15 mouse cellular contexts compared by ENCODE assay signal in the genomic region with DNA sequence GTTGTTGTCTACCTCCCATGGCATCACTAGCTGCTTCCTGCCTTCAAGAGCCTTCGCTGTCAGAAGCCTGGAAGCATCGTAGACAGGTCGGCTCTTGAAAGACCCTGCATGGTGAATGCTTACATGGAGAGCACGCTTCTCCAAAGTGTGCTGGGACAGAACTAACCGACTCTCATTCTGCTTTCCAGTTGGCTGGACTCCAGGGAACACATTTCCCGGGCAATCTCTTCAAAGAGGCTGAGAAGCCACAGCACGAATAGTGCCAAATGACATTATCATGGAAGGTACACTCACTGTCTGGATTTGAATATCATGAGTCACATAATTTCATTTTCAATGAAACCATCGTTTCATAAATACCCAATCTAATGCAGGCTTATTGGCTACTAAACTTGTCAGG.
A peak's percentile ranks its signal among the peaks of the same experiment; 100 is the strongest.
DNase-seq lines count a peak whose midpoint lies in the region; ATAC-seq and TF ChIP-seq lines count a peak whose summit lies in the region.
"Had no signal": no experiment of that assay in that cellular context is flagged by ENCODE, and none has a peak within 500 bp of the region (broad histone marks: within the 10 kb centered on the region; RNA-seq: fewer than 3 reads in every experiment).

No protein-coding gene starts in this region.

- ATAC-seq in lung, embryonic 14.5 days (ENCODE audit: insufficient read depth), result no peak
- ATAC-seq: activated CD4-positive, CD25-positive, alpha-beta regulatory T cell, adult 4 months; forebrain, embryonic 15.5 days; intestine, embryonic 16.5 days had no signal

- no peak overlapping the region for H3K4me3 ChIP-seq in lung, embryonic 14.5 days (ENCODE audit: low read depth, low read length)
- H3K4me3 ChIP-seq: forebrain, embryonic 15.5 days; neural tube, embryonic 15.5 days had no signal

- H3K9me3 ChIP-seq in lung, embryonic 14.5 days (ENCODE audit: low read depth, low read length), result no peaks in the 10 kb centered on the region
- H3K9me3 ChIP-seq: forebrain, embryonic 15.5 days; neural tube, embryonic 15.5 days had no signal

- DNase-seq in lung, embryonic 14.5 days, result peak; percentile 13
- DNase-seq in lung, postnatal 10 days, result no peak
- peak; percentile 12 for DNase-seq in cerebellum, adult 11 months
- DNase-seq in cerebellum, adult 9-10 months, result peak; percentile 55
- DNase-seq in layer of hippocampus, postnatal 10 days (ENCODE audit: low spot score in 2 of 2), result peak; percentile 28 to 30
- no peak for DNase-seq in spleen, postnatal 36 days (ENCODE audit: low spot score in 2 of 2)
- no peak for DNase-seq in kidney, postnatal 36 days
- DNase-seq: gastrocnemius, postnatal 25 days; heart, postnatal 4 days; kidney, postnatal 14 days had no signal

- no peaks in the 10 kb centered on the region for H3K27me3 ChIP-seq in lung, embryonic 14.5 days (ENCODE audit: insufficient read depth, low read length)
- H3K27me3 ChIP-seq: forebrain, embryonic 15.5 days; neural tube, embryonic 15.5 days had no signal

- H3K4me1 ChIP-seq in lung, embryonic 14.5 days (ENCODE audit: insufficient read depth), result no peaks in the 10 kb centered on the region
- H3K4me1 ChIP-seq: forebrain, embryonic 15.5 days; neural tube, embryonic 15.5 days had no signal

- 63% methylated on average over 8 of the region's 8 CpGs for WGBS in lung, embryonic 14.5 days

- no peaks in the 10 kb centered on the region for H3K36me3 ChIP-seq in lung, embryonic 14.5 days (ENCODE audit: insufficient read depth)
- H3K36me3 ChIP-seq: forebrain, embryonic 15.5 days; neural tube, embryonic 15.5 days had no signal

- no peak overlapping the region for H3K27ac ChIP-seq in lung, embryonic 14.5 days (ENCODE audit: low read depth)
- H3K27ac ChIP-seq: forebrain, embryonic 15.5 days; neural tube, embryonic 15.5 days had no signal

- no peak overlapping the region for H3K4me2 ChIP-seq in lung, embryonic 14.5 days
- H3K4me2 ChIP-seq: forebrain, embryonic 15.5 days; heart, embryonic 11.5 days; neural tube, embryonic 15.5 days had no signal

- no peak overlapping the region for H3K9ac ChIP-seq in lung, embryonic 14.5 days
- H3K9ac ChIP-seq: forebrain, embryonic 15.5 days; neural tube, embryonic 15.5 days had no signal

- TF ChIP-seq CTCF in lung, embryonic 14.5 days (IDR thresholded peaks at IDR 0.05; ENCODE audit: low read depth), result no peak

Comparison
In these comparisons a context has a peak if more than half of its experiments do, and no peak if none do; other contexts are left out.
1. DNase-seq: peak in lung, embryonic 14.5 days (single experiment), cerebellum, adult 11 months (single experiment), cerebellum, adult 9-10 months (single experiment) and layer of hippocampus, postnatal 10 days (2 of 2); none in lung, postnatal 10 days (single experiment), spleen, postnatal 36 days (0 of 2) and kidney, postnatal 36 days (0 of 2).